Mouse (Mus musculus): Measurements from ENCODE around the gene Tigd2. TPM values are rescaled to one million over a fixed set of nuclear protein-coding genes. Genes with fewer than 3 reads are reported as not detected.
"Not testable (repeated sequence)": the region's sequence is repeated elsewhere in the genome, so short reads cannot be mapped to it uniquely, and the experiment has no call there.

Tigd2 gene
- polyA plus RNA-seq, 1 experiment from 2014 or later, result 3.5 TPM

GRCm38 (mm10) chr6:59194518-59194917 is 14.2 kb upstream of the Tigd2 start:
- WGBS (ENCODE audit: insufficient replicate concordance), result 65% methylated on average over 3 of the region's 3 CpGs

GRCm38 (mm10) chr6:59195849-59196635 is 12.6 kb upstream of the Tigd2 start:
- no peaks in the 10 kb centered on the region for H3K4me1 ChIP-seq (replicated peaks)
- no peaks in the 10 kb centered on the region for H3K9me3 ChIP-seq (replicated peaks)
- no peak overlapping the region for H3K9ac ChIP-seq
- no peak overlapping the region for H3K4me3 ChIP-seq (replicated peaks)
- 55% methylated on average over 2 of the region's 2 CpGs for WGBS (ENCODE audit: insufficient replicate concordance)
- no peak overlapping the region for H3K4me2 ChIP-seq
- no peak overlapping the region for H3K27ac ChIP-seq
- no peaks in the 10 kb centered on the region for H3K27me3 ChIP-seq
- no peaks in the 10 kb centered on the region for H3K36me3 ChIP-seq
- ATAC-seq (ENCODE audit: low read depth) (no peak), DNase-seq (no peak)

More at GRCm38 (mm10) chr6:59194518-59194917, 14.2 kb upstream of the Tigd2 start:
- not testable (repeated sequence) for H3K27ac ChIP-seq; H3K4me2 ChIP-seq; H3K4me1 ChIP-seq (replicated peaks); DNase-seq; H3K4me3 ChIP-seq (replicated peaks); H3K9me3 ChIP-seq (replicated peaks); H3K9ac ChIP-seq; H3K27me3 ChIP-seq; H3K36me3 ChIP-seq; ATAC-seq (ENCODE audit: low read depth)

- Histone ChIP-seq H3K4me3 (replicated peaks) (no peak overlapping the region), H3K4me2 (no peak overlapping the region), H3K9me3 (replicated peaks) (no peaks in the 10 kb centered on the region), H3K9ac (no peak overlapping the region), H3K27me3 (no peaks in the 10 kb centered on the region), H3K36me3 (no peaks in the 10 kb centered on the region), H3K27ac (no peak overlapping the region), H3K4me1 (replicated peaks) (no peaks in the 10 kb centered on the region)
- ATAC-seq (ENCODE audit: low read depth) (no peak), DNase-seq (no peak)
These were observed 11.9 kb upstream of the Tigd2 start for GRCm38 (mm10) chr6:59196746-59197145.

GRCm38 (mm10) chr6:59198356-59198755 is 10.3 kb upstream of the Tigd2 start:
- DNase-seq, result no peak
- Histone ChIP-seq H3K27ac (no peak overlapping the region), H3K27me3 (no peaks in the 10 kb centered on the region), H3K9ac (no peak overlapping the region), H3K4me2 (no peak overlapping the region), H3K4me1 (replicated peaks) (no peaks in the 10 kb centered on the region), H3K36me3 (no peaks in the 10 kb centered on the region), H3K4me3 (replicated peaks) (no peak overlapping the region), H3K9me3 (replicated peaks) (no peaks in the 10 kb centered on the region)
- WGBS (ENCODE audit: insufficient replicate concordance), result 46% methylated on average over 3 of the region's 3 CpGs
- ATAC-seq (ENCODE audit: low read depth), result no peak

GRCm38 (mm10) chr6:59199021-59199420 is 9.6 kb upstream of the Tigd2 start:
- H3K9me3 ChIP-seq (replicated peaks), result no peaks in the 10 kb centered on the region
- whole genome bisulfite sequencing (ENCODE audit: insufficient replicate concordance), result 64% methylated on average over 2 of the region's 2 CpGs
- no peak overlapping the region for H3K27ac ChIP-seq
- ATAC-seq (ENCODE audit: low read depth) (no peak), DNase-seq (no peak)
- H3K4me2 ChIP-seq, result no peak overlapping the region
- no peak overlapping the region for H3K9ac ChIP-seq
- no peaks in the 10 kb centered on the region for H3K36me3 ChIP-seq
- no peak overlapping the region for H3K4me3 ChIP-seq (replicated peaks)
- no peaks in the 10 kb centered on the region for H3K4me1 ChIP-seq (replicated peaks)
- no peaks in the 10 kb centered on the region for H3K27me3 ChIP-seq

- Histone ChIP-seq H3K4me1 (replicated peaks) (peaks cover 7% of the 10 kb centered on the region; the same call in 1 of the 2 replicates), H3K4me2 (no peak overlapping the region), H3K36me3 (no peaks in the 10 kb centered on the region), H3K9me3 (replicated peaks) (no peaks in the 10 kb centered on the region), H3K9ac (no peak overlapping the region), H3K4me3 (replicated peaks) (no peak overlapping the region), H3K27ac (no peak overlapping the region), H3K27me3 (no peaks in the 10 kb centered on the region)
- ATAC-seq (ENCODE audit: low read depth) (no peak), DNase-seq (no peak)
- 81% methylated on average over 1 of the region's 1 CpGs for WGBS (ENCODE audit: insufficient replicate concordance)
These were observed 1.1 kb upstream of the Tigd2 start for GRCm38 (mm10) chr6:59207561-59207960.

- Histone ChIP-seq H3K27ac (no peak overlapping the region), H3K9me3 (replicated peaks) (no peaks in the 10 kb centered on the region), H3K27me3 (no peaks in the 10 kb centered on the region), H3K9ac (peak overlapping the region; percentile 85), H3K4me2 (peak overlapping the region; percentile 80), H3K4me3 (replicated peaks) (peak overlapping the region; percentile 79), H3K4me1 (replicated peaks) (peaks cover 7% of the 10 kb centered on the region; the same call in 1 of the 2 replicates), H3K36me3 (no peaks in the 10 kb centered on the region)
- DNase-seq, result no peak
- peak; percentile 43; the same call in 1 of the 2 replicates for ATAC-seq (ENCODE audit: low read depth)
- WGBS (ENCODE audit: insufficient replicate concordance), result 30% methylated on average over 5 of the region's 5 CpGs
These were observed 633 bp downstream of the Tigd2 start for GRCm38 (mm10) chr6:59209299-59209707.

- Histone ChIP-seq H3K27me3 (no peaks in the 10 kb centered on the region), H3K36me3 (no peaks in the 10 kb centered on the region), H3K9me3 (replicated peaks) (no peaks in the 10 kb centered on the region), H3K4me2 (no peak overlapping the region), H3K4me3 (replicated peaks) (no peak overlapping the region), H3K9ac (no peak overlapping the region), H3K4me1 (replicated peaks) (no peaks in the 10 kb centered on the region), H3K27ac (no peak overlapping the region)
- ATAC-seq (ENCODE audit: low read depth) (no peak), DNase-seq (no peak)
These were observed 24.5 kb downstream of the Tigd2 start for GRCm38 (mm10) chr6:59233191-59233590.

GRCm38 (mm10) chr6:59233651-59234050 is 25.0 kb downstream of the Tigd2 start:
- no peak overlapping the region for H3K9ac ChIP-seq
- H3K27me3 ChIP-seq, result no peaks in the 10 kb centered on the region
- 0 out of 2 replicates have a peak, but pooled peaks cover 3% of the 10 kb centered on the region for H3K9me3 ChIP-seq (replicated peaks)
- no peak overlapping the region for H3K27ac ChIP-seq
- DNase-seq (no peak), ATAC-seq (ENCODE audit: low read depth) (no peak)
- H3K4me2 ChIP-seq, result no peak overlapping the region
- no peak overlapping the region for H3K4me3 ChIP-seq (replicated peaks)
- no peaks in the 10 kb centered on the region for H3K4me1 ChIP-seq (replicated peaks)
- no peaks in the 10 kb centered on the region for H3K36me3 ChIP-seq

GRCm38 (mm10) chr6:59249675-59250074 is 41.0 kb downstream of the Tigd2 start:
- Histone ChIP-seq H3K36me3 (no peaks in the 10 kb centered on the region), H3K27me3 (no peaks in the 10 kb centered on the region), H3K9ac (no peak overlapping the region), H3K4me2 (no peak overlapping the region), H3K27ac (no peak overlapping the region), H3K4me3 (replicated peaks) (no peak overlapping the region), H3K4me1 (replicated peaks) (no peaks in the 10 kb centered on the region), H3K9me3 (replicated peaks) (no peaks in the 10 kb centered on the region)
- 23% methylated on average over 2 of the region's 2 CpGs for WGBS (ENCODE audit: insufficient replicate concordance)
- no peak for ATAC-seq (ENCODE audit: low read depth)
- no peak for DNase-seq

GRCm38 (mm10) chr6:59250536-59250935 is 41.9 kb downstream of the Tigd2 start:
- DNase-seq, result no peak
- no peak overlapping the region for H3K27ac ChIP-seq
- ATAC-seq (ENCODE audit: low read depth), result no peak
- H3K9me3 ChIP-seq (replicated peaks), result no peaks in the 10 kb centered on the region
- H3K36me3 ChIP-seq, result no peaks in the 10 kb centered on the region
- no peaks in the 10 kb centered on the region for H3K4me1 ChIP-seq (replicated peaks)
- H3K27me3 ChIP-seq, result no peaks in the 10 kb centered on the region
- no peak overlapping the region for H3K9ac ChIP-seq
- H3K4me2 ChIP-seq, result no peak overlapping the region
- no peak overlapping the region for H3K4me3 ChIP-seq (replicated peaks)

- WGBS (ENCODE audit: insufficient replicate concordance), result 58% methylated on average over 1 of the region's 1 CpGs
- DNase-seq, result no peak
- no peak overlapping the region for H3K27ac ChIP-seq
These were observed 47.2 kb downstream of the Tigd2 start for GRCm38 (mm10) chr6:59255909-59256308.

More at GRCm38 (mm10) chr6:59255909-59256308, 47.2 kb downstream of the Tigd2 start:
- no peak overlapping the region for H3K4me2 ChIP-seq
- no peak overlapping the region for H3K9ac ChIP-seq
- no peaks in the 10 kb centered on the region for H3K4me1 ChIP-seq (replicated peaks)
- no peaks in the 10 kb centered on the region for H3K36me3 ChIP-seq
- H3K4me3 ChIP-seq (replicated peaks), result no peak overlapping the region
- H3K27me3 ChIP-seq, result no peaks in the 10 kb centered on the region
- ATAC-seq (ENCODE audit: low read depth), result no peak
- no peaks in the 10 kb centered on the region for H3K9me3 ChIP-seq (replicated peaks)
